8 mouse cellular contexts compared by ENCODE assay signal in the genomic region with DNA sequence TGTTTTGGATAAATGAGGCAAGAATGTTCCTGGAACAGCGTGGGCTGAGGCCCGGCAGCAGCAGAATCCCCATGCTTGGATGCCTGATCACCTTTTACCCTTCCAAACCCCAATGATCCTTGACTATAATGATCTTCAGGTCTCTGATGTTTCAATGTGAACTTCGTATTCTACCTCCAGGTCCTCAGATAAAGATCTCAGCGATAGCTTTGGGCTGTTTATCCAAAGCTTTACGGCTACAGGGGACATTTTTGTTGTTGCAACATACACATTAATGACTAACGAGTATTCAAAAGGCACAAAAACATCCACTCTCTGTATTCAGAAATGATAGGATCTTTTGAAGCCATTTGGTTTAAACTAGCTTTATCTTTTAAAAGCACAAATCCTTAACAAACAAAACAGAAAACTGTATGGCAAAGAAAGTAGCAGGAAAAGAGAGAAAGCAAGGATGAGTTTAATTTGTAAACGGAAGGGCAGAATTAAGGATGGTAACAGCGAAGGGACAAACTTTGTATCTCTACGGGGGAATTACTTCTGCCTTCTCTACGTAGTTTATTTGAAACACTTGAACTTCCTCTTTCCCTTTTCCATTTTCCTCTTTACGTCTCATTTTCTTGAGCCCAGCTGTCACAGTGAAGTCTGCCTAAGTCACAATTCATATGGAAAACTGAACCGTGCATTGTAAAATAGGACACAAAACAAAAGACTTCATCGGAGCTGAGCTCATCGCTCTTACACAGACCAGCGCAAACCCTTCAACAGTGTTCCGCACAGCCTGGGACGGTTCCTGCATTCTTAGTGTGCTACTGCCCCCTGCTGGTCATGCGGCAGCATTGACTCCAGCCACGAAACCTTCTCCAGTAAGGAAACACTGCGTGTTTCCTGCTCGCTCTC.
DNase-seq lines count a peak whose midpoint lies in the region; ATAC-seq and TF ChIP-seq lines count a peak whose summit lies in the region.

No protein-coding gene starts in this region.

- TF ChIP-seq CTCF in lung, postnatal 0 days (IDR thresholded peaks at IDR 0.05), result peak; percentile 99

- peak; percentile 92 for DNase-seq in MN1 (ENCODE audit: low spot score)
- DNase-seq in cerebellum, adult 9-10 months, result peak; percentile 86
- peak; percentile 89 for DNase-seq in hindbrain, embryonic 10.5 days (ENCODE audit: low spot score)
- peak; percentile 87 for DNase-seq in layer of hippocampus, adult 9-11 months
- peak; percentile 96 for DNase-seq in lung, postnatal 0 days (ENCODE audit: low spot score)
- DNase-seq in ovary, postnatal 14 days (ENCODE audit: low spot score), result peak; percentile 89
- peak; percentile 91 for DNase-seq in thymus, postnatal 14 days

- no peaks in the 10 kb centered on the region for H3K9me3 ChIP-seq in hindbrain, embryonic 10.5 days
- no peaks in the 10 kb centered on the region for H3K9me3 ChIP-seq in lung, postnatal 0 days (ENCODE audit: low read length)

- H3K4me3 ChIP-seq in hindbrain, embryonic 10.5 days, result peak overlapping the region; percentile 55
- H3K4me3 ChIP-seq in lung, postnatal 0 days (ENCODE audit: low read depth, low read length), result peak overlapping the region; percentile 44

- no peak overlapping the region for H3K9ac ChIP-seq in lung, postnatal 0 days (replicated peaks; ENCODE audit: low read depth)

- H3K4me2 ChIP-seq in lung, postnatal 0 days (replicated peaks; ENCODE audit: low read depth, low read length), result peak overlapping the region; percentile 58

- peaks cover 13% of the 10 kb centered on the region for H3K4me1 ChIP-seq in hindbrain, embryonic 10.5 days (replicated peaks)
- H3K4me1 ChIP-seq in lung, postnatal 0 days (ENCODE audit: insufficient read depth, low read depth, low read length), result peaks cover 8% of the 10 kb centered on the region; the same call in 1 of the 2 replicates

- ATAC-seq in frontal cortex, adult (ENCODE audit: low TSS enrichment), result peak; percentile 82
- peak; percentile 85 for ATAC-seq in lung, postnatal 0 days

- 12% methylated on average over 21 of the region's 21 CpGs for WGBS in hindbrain, embryonic 10.5 days
- 4% methylated on average over 21 of the region's 21 CpGs for WGBS in lung, postnatal 0 days

- 0 out of 2 replicates have a peak, but pooled peaks have one; percentile 31 for TF ChIP-seq EP300 in lung, postnatal 0 days (IDR thresholded peaks at IDR 0.05)

- H3K27me3 ChIP-seq in hindbrain, embryonic 10.5 days (ENCODE audit: insufficient read depth, poor library complexity, severe bottlenecking), result peaks cover 18% of the 10 kb centered on the region
- H3K27me3 ChIP-seq in lung, postnatal 0 days (replicated peaks; ENCODE audit: insufficient read depth, low read length), result no peaks in the 10 kb centered on the region

- H3K36me3 ChIP-seq in hindbrain, embryonic 10.5 days, result no peaks in the 10 kb centered on the region
- H3K36me3 ChIP-seq in lung, postnatal 0 days (ENCODE audit: insufficient read depth, low read length), result no peaks in the 10 kb centered on the region

- H3K27ac ChIP-seq in hindbrain, embryonic 10.5 days, result peak overlapping the region; percentile 66; the same call in 1 of the 2 replicates
- peak overlapping the region; percentile 47; the same call in 1 of the 2 replicates for H3K27ac ChIP-seq in lung, postnatal 0 days (ENCODE audit: low read length)

Comparison
In these comparisons a context has a peak if more than half of its experiments do, and no peak if none do; other contexts are left out.
1. Peak in every context shown above with its lines: DNase-seq, ATAC-seq, H3K4me3 ChIP-seq and H3K27ac ChIP-seq.